Mouse (Mus musculus) erythroblast, embryonic 14.5 days (primary cell): Measurements from ENCODE around the gene Tkt. TPM values are rescaled to one million over a fixed set of nuclear protein-coding genes. Genes with fewer than 3 reads are reported as not detected.
A peak's percentile ranks its signal among the peaks of the same experiment; 100 is the strongest.

Experiments
- H3K27me3 ChIP-seq: 2 replicates; pipeline ENCODE4 v1.6.1; 2012; ENCODE audit warnings: inconsistent platforms; ENCODE audit not compliant: control insufficient read depth
- H3K36me3 ChIP-seq: 2 replicates; pipeline ENCODE4 v1.6.1; 2012; ENCODE audit warnings: mild to moderate bottlenecking, inconsistent platforms; ENCODE audit not compliant: control insufficient read depth
- H3K4me1 ChIP-seq: 2 replicates; pipeline ENCODE4 v1.6.1; 2012; ENCODE audit warnings: inconsistent platforms; ENCODE audit not compliant: control insufficient read depth
- H3K4me3 ChIP-seq: replicated peaks from 2 replicates; pipeline ENCODE3; 2012; ENCODE audit warnings: moderate library complexity, mild to moderate bottlenecking, inconsistent platforms
- H3K9me3 ChIP-seq: 2 replicates; pipeline ENCODE4 v1.6.1; 2012; ENCODE audit warnings: low read length, inconsistent platforms, mixed read lengths; ENCODE audit not compliant: control insufficient read depth
- GATA1 ChIP-seq: IDR thresholded peaks from 2 replicates; pipeline ENCODE4 v1.6.1; 2012; ENCODE audit warnings: low read length, inconsistent platforms, mixed read lengths
- TAL1 ChIP-seq: IDR thresholded peaks from 3 replicates; pipeline ENCODE4 v1.6.1; 2012; ENCODE audit warnings: low read length, inconsistent platforms, mixed read lengths
- polyA plus RNA-seq: library from polyadenylated mRNA; stranded (reverse); fragments of >175 nt; gene quantifications from 2 replicates; pipeline ENCODE4 v1.2.3, GENCODE M21; 2012

Gene Tkt
- polyA plus RNA-seq, 1 experiment, result 67.9 TPM

DNA sequence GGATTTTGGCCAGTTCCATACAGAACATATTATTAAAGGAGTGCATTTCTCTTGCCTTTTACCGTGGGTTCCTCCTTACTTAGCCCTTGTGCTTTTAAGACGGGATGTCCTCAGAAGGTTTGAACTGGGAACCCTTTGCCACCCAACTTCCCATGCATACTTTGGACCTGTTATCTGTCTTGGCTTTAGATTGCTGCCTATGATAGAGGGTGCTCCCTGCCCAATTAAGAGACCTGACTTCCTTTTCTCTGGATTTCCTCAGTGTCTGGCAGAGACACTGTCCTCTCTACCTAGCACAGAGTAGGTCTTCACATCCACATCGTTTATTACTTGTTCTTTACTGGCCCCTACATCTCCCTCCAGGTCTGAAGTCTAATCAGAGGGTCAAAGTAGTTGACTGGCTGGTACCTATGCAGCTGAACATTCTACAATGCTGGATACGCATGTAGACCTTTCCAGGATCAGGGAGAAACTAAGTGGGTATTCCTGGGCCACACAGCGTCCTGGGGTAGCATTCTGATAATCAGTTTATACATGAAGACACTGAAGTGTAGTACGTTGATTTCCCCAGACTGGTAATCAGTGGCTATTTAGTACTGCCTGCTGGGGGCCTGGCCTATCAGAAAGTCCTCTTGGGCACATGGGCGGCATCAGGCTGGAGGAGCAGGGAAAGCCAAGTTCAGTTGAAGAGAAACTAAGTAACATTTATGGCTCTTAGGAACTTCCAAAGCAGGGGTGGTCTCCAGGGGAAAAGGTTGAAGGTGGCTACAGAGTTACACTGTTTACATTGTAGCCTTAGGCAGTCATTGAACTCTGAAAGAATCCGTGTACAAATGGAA, 2.3 kb downstream of the Tkt start:
- H3K4me3 ChIP-seq, result peak overlapping the region; percentile 68
- H3K9me3 ChIP-seq, result no peaks in the 10 kb centered on the region
- peak; percentile 77 for TF ChIP-seq GATA1
- TF ChIP-seq TAL1, result no peak
- no peaks in the 10 kb centered on the region; the same call in 1 of the 2 replicates for H3K27me3 ChIP-seq
- H3K36me3 ChIP-seq, result peaks cover 40% of the 10 kb centered on the region
- H3K4me1 ChIP-seq, result peaks cover 69% of the 10 kb centered on the region

DNA sequence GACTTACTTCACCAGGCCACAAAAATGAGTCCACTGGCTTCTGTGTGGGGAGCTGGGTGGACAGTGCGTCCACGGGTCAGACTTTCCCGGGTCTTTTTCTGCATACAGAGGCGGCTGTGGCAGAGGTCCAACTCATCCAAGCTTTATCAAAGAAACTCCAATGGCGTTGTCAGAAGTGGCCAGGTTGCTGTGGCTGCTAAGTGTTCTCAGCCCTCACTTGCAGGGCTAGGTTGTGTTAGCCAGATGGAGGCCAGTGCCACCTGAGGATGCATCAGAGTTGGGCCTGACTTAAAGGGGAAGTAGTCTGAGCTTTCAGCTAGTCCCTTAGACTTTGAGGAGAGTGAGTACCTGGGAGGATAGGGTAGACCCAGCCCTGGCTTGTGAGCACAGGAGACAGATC, 3.4 kb downstream of the Tkt start:
- TF ChIP-seq GATA1, result no peak
- Histone ChIP-seq H3K27me3 (no peaks in the 10 kb centered on the region), H3K4me1 (peaks cover 69% of the 10 kb centered on the region), H3K9me3 (no peaks in the 10 kb centered on the region), H3K4me3 (peak overlapping the region; percentile 68), H3K36me3 (peaks cover 51% of the 10 kb centered on the region)

DNA sequence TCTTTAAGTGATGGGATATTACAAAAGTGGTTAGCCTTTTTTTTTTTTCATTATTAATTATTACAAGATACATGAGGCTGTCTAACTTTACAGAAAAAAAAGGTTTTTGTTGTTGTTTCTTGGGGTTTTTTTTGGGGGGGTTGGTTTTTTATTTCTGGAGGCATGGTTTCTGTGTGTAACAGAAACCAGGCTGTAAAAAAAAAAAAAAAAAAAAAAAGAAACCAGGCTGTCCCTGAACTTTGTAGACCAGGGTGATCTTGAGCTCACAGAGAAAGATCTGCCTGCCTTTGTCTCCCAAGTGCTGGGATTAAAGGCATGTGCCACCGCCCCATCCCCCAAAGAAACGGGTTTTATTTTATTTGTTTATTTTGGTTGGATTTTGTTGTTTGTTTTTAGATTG, 3.8 kb downstream of the Tkt start:
- peaks cover 68% of the 10 kb centered on the region for H3K4me1 ChIP-seq
- no peaks in the 10 kb centered on the region for H3K27me3 ChIP-seq
- H3K4me3 ChIP-seq, result no peak overlapping the region
- H3K36me3 ChIP-seq, result peaks cover 56% of the 10 kb centered on the region
- TF ChIP-seq TAL1, result no peak
- no peak for TF ChIP-seq GATA1
- H3K9me3 ChIP-seq, result no peaks in the 10 kb centered on the region

DNA sequence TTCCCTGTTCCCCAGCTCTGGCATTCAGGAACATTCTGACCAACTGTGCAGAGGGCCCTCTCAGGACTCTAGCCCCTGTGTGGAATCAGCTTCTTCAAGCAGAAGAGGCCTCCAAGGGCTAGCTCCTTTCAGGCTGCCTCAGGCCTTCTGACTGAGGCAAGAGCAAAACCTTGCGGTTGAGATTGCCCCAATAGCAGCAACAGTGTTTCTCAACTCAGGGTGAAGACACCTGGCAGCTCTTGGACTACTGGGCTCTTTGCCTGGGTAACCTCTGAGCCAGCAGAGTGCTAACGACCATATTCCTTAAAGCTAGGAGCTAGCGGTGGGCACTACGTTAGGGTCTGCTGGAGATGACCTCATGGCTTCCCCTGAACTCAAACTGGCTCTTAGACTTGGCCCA, 5.0 kb downstream of the Tkt start:
- Histone ChIP-seq H3K4me1 (peaks cover 72% of the 10 kb centered on the region), H3K36me3 (peaks cover 68% of the 10 kb centered on the region)
- TF ChIP-seq TAL1, result no peak
- TF ChIP-seq GATA1, result no peak

DNA sequence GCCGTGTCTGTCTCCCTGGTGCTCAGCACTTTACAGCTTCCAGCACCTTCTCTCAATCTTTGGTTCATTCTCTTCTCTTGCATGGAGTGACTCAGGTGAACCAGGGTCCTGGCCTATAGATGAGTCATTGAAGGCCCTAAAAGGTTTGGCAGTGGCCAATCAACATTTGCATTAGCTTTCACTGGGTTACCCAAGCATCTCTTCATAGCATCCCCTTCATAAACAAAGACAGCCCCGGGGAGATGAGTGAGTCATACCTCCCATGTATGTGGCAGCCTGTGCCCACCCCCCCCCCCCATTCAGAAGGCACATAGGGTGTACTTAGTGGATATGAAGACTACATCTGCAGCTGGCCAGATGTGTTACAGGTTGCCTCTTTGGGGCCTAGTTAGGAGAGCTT, 8.5 kb downstream of the Tkt start:
- TF ChIP-seq TAL1, result no peak
- no peak for TF ChIP-seq GATA1
- H3K4me3 ChIP-seq, result no peak overlapping the region
- peaks cover 91% of the 10 kb centered on the region for H3K36me3 ChIP-seq
- no peaks in the 10 kb centered on the region for H3K9me3 ChIP-seq
- H3K4me1 ChIP-seq, result peaks cover 75% of the 10 kb centered on the region
- no peaks in the 10 kb centered on the region for H3K27me3 ChIP-seq

More for the DNA sequence above, 5.0 kb downstream of the Tkt start:
- H3K9me3 ChIP-seq, result no peaks in the 10 kb centered on the region
- no peak overlapping the region for H3K4me3 ChIP-seq
- H3K27me3 ChIP-seq, result no peaks in the 10 kb centered on the region

DNA sequence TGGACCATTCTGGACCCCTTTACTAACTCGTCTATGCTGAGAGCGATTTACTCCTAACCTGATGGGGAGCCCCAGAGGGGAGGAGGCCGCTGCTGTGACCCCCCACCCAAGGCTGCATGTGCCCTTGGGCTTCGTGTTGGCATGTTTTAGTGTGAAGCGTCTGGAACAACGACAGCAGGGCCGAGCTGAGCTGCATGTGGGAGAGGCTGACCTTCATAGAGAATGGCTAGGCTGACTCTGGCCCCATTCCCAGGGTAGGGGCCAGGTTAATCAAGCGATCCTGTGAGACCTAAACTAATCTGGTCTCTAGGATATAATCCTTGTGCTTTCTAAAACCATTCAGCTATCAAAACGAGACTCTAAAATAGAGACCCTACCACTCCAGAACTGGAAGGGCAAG, 9.6 kb downstream of the Tkt start:
- Histone ChIP-seq H3K4me1 (peaks cover 76% of the 10 kb centered on the region), H3K36me3 (peaks cover 89% of the 10 kb centered on the region), H3K27me3 (no peaks in the 10 kb centered on the region), H3K9me3 (no peaks in the 10 kb centered on the region), H3K4me3 (no peak overlapping the region)
- TF ChIP-seq TAL1 (no peak), GATA1 (no peak)

DNA sequence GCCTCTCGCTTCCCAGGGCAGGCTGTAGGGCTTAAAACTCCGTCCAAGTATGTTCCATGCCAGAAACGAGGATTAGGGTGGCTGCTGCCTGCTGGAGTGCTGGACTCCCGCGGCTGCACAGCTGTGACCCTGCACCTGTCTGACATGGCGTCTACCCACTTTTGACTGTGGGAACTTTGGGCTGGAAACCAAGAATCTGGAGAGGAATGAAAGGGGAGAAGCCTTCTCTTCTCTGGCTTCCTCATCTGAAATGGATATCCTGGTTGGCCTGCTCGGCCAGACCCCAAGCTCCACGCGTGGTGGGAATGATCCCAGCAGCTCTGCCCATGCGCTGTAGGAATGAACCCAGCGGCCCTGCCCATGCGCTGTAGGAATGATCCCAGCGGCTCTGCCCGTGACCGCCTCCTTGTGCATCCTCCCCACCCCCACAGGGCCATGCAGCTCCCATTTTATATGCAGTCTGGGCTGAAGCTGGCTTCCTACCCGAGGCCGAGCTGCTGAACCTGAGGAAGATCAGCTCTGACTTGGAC, 11.2 kb downstream of the Tkt start:
- Histone ChIP-seq H3K36me3 (peaks cover 89% of the 10 kb centered on the region), H3K4me1 (peaks cover 78% of the 10 kb centered on the region), H3K9me3 (no peaks in the 10 kb centered on the region), H3K27me3 (no peaks in the 10 kb centered on the region), H3K4me3 (no peak overlapping the region)
- TF ChIP-seq TAL1 (no peak), GATA1 (no peak)

DNA sequence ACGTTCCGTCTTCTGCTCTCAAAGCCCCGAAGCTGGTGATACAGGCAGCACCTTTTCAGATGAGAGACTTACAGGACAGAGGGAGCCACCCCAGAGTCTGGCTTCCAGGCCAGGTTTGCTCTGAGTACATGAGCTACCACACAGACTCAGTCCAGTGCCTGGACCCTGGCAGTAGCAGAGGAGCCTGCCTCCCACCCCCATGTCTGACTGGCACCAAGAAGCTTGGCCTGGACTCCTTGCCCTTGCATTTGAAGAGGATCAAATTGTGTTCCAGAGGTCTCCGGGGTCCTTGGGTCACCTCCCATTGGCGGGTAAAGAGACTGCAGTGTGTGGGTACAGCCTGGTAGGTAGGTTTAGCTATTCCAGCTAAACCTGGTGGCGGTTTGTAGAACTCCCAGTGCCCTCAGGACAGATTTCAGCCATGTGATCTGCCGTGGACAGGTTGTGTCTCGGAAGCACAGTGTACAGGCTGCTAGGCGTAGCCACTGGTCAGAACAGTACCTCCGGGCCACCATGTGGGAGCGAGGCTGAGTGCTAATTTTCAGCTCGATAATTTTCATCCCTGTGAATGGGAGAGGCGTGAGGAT, 12.7 kb downstream of the Tkt start:
- Histone ChIP-seq H3K36me3 (peaks cover 91% of the 10 kb centered on the region), H3K4me1 (peaks cover 88% of the 10 kb centered on the region), H3K9me3 (no peaks in the 10 kb centered on the region), H3K27me3 (no peaks in the 10 kb centered on the region), H3K4me3 (no peak overlapping the region)
- no peak for TF ChIP-seq TAL1
- no peak for TF ChIP-seq GATA1

DNA sequence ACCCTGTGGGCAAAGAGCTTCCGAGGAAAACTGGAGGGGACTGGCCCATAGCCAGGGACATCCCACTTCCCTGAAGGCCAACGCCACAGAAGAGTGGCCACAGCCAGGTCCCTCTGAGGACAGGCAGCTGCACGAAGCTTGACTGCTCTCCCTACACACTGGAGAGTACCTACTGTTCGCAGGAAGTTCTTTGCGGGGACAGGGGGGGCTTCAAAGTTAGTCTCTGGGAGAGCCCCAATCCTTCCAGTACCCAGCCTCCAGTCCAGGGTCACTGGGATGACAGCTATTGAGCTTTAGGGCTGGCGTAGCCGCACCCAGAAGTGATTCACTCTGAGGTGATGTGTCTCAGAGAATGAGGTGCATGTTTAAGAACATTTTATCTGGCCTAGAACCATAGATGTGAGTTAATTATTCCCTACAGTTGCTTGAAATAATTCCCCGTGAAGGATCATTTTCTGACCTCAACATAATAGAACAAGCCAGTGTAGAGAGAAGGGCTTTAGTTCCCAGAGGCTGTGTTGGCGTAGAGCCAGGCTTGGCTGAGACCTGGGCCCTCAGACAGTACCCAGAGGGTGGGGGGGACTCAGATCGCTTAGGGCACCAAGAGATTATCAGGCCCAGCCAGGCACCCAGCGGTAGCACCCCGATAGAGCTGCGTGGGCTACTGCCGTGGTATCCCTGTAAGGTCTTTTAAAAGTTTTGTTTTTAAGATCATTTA, 13.5 kb downstream of the Tkt start:
- no peaks in the 10 kb centered on the region for H3K9me3 ChIP-seq
- TF ChIP-seq TAL1 (peak; percentile 81), GATA1 (peak; percentile 73)
- peak overlapping the region; percentile 23 for H3K4me3 ChIP-seq
- H3K36me3 ChIP-seq, result peaks cover 91% of the 10 kb centered on the region
- H3K27me3 ChIP-seq, result no peaks in the 10 kb centered on the region
- peaks cover 82% of the 10 kb centered on the region for H3K4me1 ChIP-seq
